Mouse (Mus musculus) left cerebral cortex, postnatal 10 days (tissue): ENCODE results near the gene Cbr4. TPM values are rescaled to one million over a fixed set of nuclear protein-coding genes. Genes with fewer than 3 reads are reported as not detected.

ENCODE experiments used
- DNase-seq, 2 experiments: peaks; one replicate each; pipeline ENCODE4 v3.0.0; 2021 to 2022; ENCODE audit warnings: low spot score in 2 of 2, mixed read lengths in 1 of 2; ENCODE audit errors: extremely low spot score in 1 of 2
- intact Hi-C: fragments of 180-260 bp; cut with DNase I; formaldehyde crosslinking; loops from one replicate; pipeline ENCODE4 v1.15.1; 2025
- total RNA-seq, 2 experiments: library from RNA; stranded (reverse); gene quantifications; 2 replicates each; pipeline ENCODE4 v1.2.3; 2021

Gene Cbr4
- total RNA-seq: 10 to 100 TPM; 19.5 to 19.8 TPM

GRCm38 (mm10) chr8:61487597-61488156, at the start of gene Cbr4:
TSS of gene Cbr4 (plus strand) at chr8:61487734.
- DNase-seq: peak; percentile 90 to 92
- intact Hi-C loops: no loop called here

GRCm38 (mm10) chr8:61442988-61443387, 44.5 kb upstream of the Cbr4 start:
- intact Hi-C loops: no loop called here

GRCm38 (mm10) chr8:61444358-61444757, 43.2 kb upstream of the Cbr4 start:
- intact Hi-C loops: no loop called here

More at GRCm38 (mm10) chr8:61442988-61443387, 44.5 kb upstream of the Cbr4 start:
- no peak for DNase-seq

GRCm38 (mm10) chr8:61446329-61446728, 41.2 kb upstream of the Cbr4 start:
- DNase-seq: no peak
- intact Hi-C loops: no loop called here

More at GRCm38 (mm10) chr8:61444358-61444757, 43.2 kb upstream of the Cbr4 start:
- DNase-seq: no peak

- intact Hi-C loops: no loop called here
Measured at GRCm38 (mm10) chr8:61448100-61448499, 39.4 kb upstream of the Cbr4 start.

GRCm38 (mm10) chr8:61448881-61449280, 38.7 kb upstream of the Cbr4 start:
- intact Hi-C loops: no loop called here

More at GRCm38 (mm10) chr8:61448100-61448499, 39.4 kb upstream of the Cbr4 start:
- no peak for DNase-seq

GRCm38 (mm10) chr8:61450916-61451575, 36.5 kb upstream of the Cbr4 start:
- intact Hi-C loops: no loop called here

More at GRCm38 (mm10) chr8:61448881-61449280, 38.7 kb upstream of the Cbr4 start:
- no peak for DNase-seq

GRCm38 (mm10) chr8:61451721-61452337, 35.7 kb upstream of the Cbr4 start:
- intact Hi-C loops: no loop called here

More at GRCm38 (mm10) chr8:61450916-61451575, 36.5 kb upstream of the Cbr4 start:
- no peak for DNase-seq

GRCm38 (mm10) chr8:61459763-61460162, 27.8 kb upstream of the Cbr4 start:
- intact Hi-C loops: no loop called here
- DNase-seq: no peak

More at GRCm38 (mm10) chr8:61451721-61452337, 35.7 kb upstream of the Cbr4 start:
- no peak for DNase-seq

- intact Hi-C loops: no loop called here
- DNase-seq: no peak
Measured at GRCm38 (mm10) chr8:61462221-61462620, 25.3 kb upstream of the Cbr4 start.

- intact Hi-C loops: no loop called here
- DNase-seq: no peak
Measured at GRCm38 (mm10) chr8:61464393-61464792, 23.1 kb upstream of the Cbr4 start.

GRCm38 (mm10) chr8:61466696-61467552, 20.6 kb upstream of the Cbr4 start:
- no peak for DNase-seq
- intact Hi-C loops: no loop called here

GRCm38 (mm10) chr8:61467553-61467815, 20.1 kb upstream of the Cbr4 start:
- intact Hi-C loops: no loop called here
- DNase-seq: no peak

GRCm38 (mm10) chr8:61470213-61470612, 17.3 kb upstream of the Cbr4 start:
- intact Hi-C loops: no loop called here
- DNase-seq: no peak

GRCm38 (mm10) chr8:61475251-61475673, 12.3 kb upstream of the Cbr4 start:
- intact Hi-C loops: no loop called here
- no peak for DNase-seq

GRCm38 (mm10) chr8:61476160-61476559, 11.4 kb upstream of the Cbr4 start:
- DNase-seq: no peak
- intact Hi-C loops: no loop called here

- DNase-seq: no peak
- intact Hi-C loops: no loop called here
Measured at GRCm38 (mm10) chr8:61478150-61478549, 9.4 kb upstream of the Cbr4 start.

GRCm38 (mm10) chr8:61478793-61479192, 8.7 kb upstream of the Cbr4 start:
- DNase-seq: no peak

GRCm38 (mm10) chr8:61479506-61480214, 7.9 kb upstream of the Cbr4 start:
- intact Hi-C loops: no loop called here

More at GRCm38 (mm10) chr8:61478793-61479192, 8.7 kb upstream of the Cbr4 start:
- intact Hi-C loops: no loop called here

More at GRCm38 (mm10) chr8:61479506-61480214, 7.9 kb upstream of the Cbr4 start:
- peak; percentile 31 to 44 for DNase-seq
